Mouse (Mus musculus) heart, postnatal 10 days (tissue): ENCODE results near the gene Macrod2. TPM values are rescaled to one million over a fixed set of nuclear protein-coding genes. Genes with fewer than 3 reads are reported as not detected.

Experiments used
- DNase-seq, 2 experiments: peaks; one replicate each; pipeline ENCODE4 v3.0.0; 2021
- intact Hi-C: fragments of 180-260 bp; cut with DNase I; formaldehyde crosslinking; loops from one replicate; pipeline ENCODE4 v1.15.1; 2025
- total RNA-seq, 2 experiments: library from RNA; stranded (reverse); gene quantifications; 2 replicates each; pipeline ENCODE4 v1.2.3; 2021

Macrod2 gene
- total RNA-seq, 2 experiments from 2014 or later: 8.5 to 9.9 TPM

DNA sequence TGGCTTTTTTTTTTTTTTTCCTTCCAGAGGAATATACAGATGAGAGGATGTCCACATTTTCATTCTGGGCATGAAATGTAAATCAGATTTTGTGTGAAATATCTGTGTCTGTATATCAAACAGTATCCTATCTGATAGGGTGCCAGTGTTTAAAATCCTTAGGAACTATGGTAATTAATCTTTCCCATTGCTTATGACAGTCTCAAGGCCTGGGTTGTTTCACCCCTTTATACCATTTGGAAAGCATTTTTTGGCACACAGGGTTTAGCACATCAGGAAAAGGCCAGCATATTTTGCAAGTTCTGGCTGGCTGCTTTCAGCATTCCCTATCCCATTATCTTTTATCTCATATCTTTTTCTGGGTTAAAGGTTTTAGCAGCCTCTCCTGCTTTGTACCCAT, 1021.3 kb downstream of the Macrod2 start:
- DNase-seq: no peak
- intact Hi-C loops: no loop called here

DNA sequence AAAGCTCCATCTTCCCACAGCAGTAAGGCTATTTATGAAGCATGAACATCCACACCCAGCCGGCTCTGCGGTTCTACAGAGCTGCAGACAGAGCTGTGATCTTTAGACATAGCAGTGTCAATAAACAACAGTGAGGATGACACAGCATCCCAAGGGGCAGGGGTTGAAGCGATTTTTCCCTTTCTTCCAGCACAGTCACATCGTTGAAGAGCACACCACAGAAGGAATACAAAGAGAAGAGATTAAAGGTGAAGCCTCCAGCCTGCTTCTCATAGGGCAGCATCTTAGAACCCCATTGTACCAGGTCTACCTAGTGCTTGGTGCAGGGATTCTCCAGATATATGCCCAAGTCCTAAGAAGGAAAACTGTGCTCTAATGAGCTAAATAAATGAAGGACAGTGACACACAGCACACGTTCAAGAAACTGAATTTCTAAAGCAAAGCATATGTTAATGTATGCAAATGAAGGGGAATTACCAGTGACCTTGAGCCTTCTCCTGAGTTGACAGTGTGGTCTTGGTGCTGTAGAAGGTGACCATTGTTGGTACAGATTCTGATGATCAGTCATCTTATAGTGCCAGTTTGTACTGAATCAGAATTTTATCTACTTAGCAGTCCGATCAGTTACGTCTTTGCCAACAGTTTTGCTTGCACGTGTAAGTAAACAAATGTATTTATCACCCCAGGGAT, 1021.9 kb downstream of the Macrod2 start:
- no peak for DNase-seq
- intact Hi-C loops: no loop called here

DNA sequence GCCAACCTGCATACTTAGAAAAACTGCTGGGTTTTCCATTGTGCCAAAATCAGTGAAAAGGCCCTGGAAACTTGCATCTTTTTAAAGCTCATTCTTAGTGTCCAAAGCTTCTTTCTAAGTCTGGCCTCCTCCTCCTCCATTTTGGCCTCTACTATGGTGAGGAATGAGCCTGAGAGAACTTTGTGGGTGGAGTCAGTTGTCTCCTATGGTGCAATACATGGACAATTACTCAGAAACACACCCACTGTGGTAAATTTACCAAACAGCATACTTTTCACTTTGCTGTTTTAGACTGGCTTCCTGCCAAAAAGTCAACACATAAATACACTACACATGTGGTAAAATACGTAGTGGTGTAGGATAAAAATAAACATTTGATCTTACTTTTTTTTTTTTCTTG, 1024.7 kb downstream of the Macrod2 start:
- DNase-seq: no peak
- intact Hi-C loops: no loop called here

DNA sequence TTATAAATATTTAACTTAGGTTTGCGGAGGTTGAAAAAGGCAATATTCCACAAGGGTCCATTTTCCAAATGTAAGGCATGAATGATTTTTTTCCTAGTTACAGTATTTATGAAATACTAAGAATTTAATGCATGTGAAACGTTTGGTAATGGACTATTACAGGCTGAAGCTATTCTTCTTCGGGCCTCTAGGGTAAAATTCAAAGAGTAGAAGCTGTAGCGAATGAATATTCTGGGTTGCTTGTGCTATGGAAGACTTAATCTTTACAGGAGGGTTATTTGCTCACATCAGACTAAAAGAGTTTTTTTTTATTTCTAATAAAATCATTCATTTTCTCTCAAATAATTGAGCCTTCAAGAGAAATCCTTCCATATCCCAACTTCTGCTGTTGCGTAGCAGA, 1039.0 kb downstream of the Macrod2 start:
- no peak for DNase-seq
- intact Hi-C loops: no loop called here

DNA sequence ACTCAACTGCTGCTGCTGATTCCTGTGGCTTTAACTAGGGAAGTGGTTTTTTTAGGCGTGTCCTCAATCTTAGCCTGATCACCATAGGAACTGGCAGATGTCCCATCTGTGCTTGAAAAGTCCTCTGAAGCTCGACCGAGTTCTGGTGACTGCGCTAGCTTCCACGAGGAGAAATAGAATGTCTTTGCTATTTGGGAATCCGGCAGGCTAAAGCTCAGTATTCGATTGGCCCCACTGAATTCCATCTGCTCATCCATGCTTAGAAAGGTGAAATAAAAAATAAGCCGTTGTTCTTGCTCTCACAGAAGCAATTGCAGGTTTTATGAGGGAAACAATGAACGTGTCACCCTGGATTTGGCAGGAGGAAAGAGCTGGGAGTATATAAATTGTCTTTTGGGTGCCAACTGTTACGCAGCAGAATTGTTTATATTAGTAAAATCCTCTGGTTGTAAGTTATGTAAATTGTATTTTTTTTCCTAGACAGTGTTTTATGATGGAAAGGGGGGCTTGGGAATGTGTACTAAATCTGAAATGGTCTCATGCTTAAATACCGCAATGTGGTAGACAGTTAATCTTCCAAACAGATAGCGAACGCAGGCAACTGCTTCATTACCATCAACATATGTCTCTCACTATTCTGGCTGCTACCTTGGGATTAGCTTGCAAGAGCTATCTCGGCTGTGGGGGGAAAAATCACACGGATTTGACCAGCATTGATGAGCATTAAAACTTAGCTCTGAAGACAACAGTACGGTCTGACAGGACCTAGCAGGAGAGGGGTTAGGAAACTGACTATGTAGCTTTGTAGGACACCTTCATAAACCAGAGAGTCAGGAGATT, 1039.8 kb downstream of the Macrod2 start:
- DNase-seq: peak in 1 of 2 experiments; percentile 1
- intact Hi-C loops: no loop called here

DNA sequence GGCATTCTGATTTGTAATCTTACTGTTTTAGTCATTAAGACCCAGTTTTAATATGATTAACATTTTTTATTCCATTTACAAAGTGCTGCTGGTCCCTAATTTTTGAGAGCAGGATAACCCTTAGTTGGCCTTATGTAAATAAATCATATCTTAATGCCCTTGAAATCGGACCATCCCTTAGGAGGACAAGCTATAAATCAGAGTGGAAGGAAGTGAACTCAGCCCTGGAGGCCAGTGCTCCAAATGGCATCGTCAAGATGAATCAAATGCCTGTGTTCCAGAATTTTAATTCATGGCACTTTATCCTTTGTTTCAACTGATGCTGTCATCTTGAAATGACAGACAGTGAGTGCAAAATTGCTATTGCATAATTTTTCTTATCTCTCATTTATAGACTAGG, 1046.8 kb downstream of the Macrod2 start:
- intact Hi-C loops: no loop called here
- no peak for DNase-seq

DNA sequence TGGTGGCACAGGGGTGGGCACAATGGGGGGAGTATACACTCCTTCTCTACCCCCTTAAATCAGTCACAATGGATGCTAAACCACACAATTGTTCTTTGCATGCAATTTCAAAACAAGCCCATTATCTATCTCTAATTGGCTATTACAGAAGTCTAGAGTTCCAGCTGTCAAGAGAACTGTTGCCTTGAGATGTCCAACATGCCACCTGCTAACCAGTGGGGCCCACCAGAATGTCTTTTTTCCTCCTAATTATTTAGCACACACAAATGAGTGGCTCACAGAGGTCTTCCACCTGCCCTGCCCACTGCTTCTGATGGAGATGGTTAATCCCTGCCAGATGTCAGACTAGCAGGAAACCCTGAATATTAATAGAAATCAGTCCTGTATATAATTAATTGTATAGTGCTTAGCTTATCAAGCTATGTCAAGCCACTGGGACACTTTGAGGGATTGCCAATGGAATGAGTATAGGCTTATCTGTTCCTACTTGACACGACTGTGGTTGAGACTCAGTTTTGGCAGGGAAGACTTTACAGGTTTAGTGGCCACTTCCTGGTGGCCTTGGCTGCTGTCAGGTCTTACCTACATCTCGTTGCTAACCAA, 1054.1 kb downstream of the Macrod2 start:
- intact Hi-C loops: no loop called here
- no peak for DNase-seq

DNA sequence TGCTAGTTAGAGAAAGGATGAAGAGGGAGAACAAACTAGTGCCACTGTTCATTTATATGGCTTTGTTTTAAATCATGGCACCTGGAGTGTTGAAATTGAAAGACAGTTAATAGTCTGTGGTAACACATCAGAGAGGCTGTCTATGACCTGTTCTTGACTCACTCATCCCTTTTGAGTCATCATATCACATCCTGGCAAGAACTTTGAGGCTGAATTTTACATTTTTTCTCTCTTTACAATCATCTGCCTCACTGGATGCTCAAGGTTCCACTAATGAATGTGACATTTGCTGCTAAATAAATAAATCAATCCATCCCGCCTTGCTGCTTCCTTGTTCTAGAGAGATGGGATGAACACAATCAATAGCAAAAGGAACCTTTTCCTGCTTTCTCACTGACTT, 1068.8 kb downstream of the Macrod2 start:
- no peak for DNase-seq
- intact Hi-C loops: no loop called here

DNA sequence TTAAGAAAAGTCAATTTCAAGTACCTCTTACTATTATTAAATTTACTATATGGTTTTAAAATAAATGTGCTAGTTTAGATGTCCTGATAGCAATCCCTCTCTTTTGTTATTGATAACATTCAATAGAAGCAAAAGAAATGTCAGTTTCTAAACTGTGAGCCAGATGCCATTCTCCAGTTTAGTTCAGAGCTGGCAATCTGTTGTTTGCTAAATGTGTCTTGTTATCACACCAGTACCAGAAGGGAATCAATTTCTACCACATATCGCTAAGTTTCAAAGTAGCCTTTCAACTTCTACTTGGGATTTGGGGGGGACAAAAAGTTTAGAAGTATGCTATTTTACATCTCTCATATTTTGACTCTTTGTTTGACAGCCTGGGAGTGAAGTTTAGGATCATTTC, 1077.7 kb downstream of the Macrod2 start:
- intact Hi-C loops: no loop called here
- no peak for DNase-seq

DNA sequence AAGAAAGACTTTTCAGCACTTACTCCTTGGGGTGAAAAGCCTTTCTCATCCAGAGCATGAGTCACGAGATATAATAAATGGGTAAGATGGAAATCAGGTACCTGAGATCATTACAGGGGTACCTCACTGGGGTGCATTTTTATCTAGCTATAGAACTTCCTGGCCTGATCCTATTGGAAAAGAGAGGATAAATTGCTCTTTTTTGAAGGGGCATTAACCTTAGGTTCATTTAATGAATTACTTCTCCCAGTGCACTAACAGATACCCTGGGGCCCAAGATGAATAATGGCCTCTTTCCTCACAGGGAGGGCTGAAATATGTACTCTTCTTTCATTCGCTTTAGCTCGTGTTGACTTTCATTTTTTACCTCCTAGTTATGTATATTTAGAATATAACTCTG, 1082.5 kb downstream of the Macrod2 start:
- DNase-seq: no peak
- intact Hi-C loops: no loop called here

DNA sequence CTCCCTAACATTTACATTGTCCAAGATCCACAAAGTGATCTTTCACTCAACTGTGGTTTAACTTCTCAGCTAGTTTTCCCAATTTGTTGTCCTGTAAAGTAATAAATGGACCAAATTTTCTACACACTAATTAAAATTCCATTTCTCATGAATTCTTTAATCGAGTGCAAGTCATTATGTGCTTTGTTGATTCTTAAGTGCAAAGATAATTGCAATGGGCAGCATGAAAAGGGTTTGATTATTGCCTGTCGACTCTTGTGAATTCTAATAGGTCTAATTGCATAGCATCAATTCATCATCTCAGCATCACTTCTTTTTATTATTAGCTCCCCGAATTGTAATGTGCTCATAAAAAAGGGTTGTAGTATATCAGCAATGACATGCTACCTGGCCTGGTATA, 1095.4 kb downstream of the Macrod2 start:
- no peak for DNase-seq
- intact Hi-C loops: no loop called here

DNA sequence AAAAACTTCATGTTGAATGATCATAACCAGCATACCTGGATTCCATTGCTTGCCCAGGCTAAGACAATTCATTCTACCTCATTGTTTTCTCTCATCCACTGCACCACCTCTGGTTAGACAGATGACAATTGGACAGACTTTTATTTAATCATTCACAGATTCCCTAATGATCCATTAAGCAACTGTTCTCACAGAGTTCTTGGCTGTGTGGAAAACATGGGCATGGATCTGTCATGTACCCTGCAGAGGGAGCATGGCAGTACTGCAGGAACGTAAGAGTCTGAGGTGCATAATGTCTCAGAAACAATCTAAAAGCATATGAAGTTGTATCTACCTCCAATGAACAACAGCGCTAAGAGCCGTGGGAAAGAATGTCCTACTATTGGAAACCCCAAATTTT, 1110.3 kb downstream of the Macrod2 start:
- DNase-seq: no peak
- intact Hi-C loops: no loop called here

DNA sequence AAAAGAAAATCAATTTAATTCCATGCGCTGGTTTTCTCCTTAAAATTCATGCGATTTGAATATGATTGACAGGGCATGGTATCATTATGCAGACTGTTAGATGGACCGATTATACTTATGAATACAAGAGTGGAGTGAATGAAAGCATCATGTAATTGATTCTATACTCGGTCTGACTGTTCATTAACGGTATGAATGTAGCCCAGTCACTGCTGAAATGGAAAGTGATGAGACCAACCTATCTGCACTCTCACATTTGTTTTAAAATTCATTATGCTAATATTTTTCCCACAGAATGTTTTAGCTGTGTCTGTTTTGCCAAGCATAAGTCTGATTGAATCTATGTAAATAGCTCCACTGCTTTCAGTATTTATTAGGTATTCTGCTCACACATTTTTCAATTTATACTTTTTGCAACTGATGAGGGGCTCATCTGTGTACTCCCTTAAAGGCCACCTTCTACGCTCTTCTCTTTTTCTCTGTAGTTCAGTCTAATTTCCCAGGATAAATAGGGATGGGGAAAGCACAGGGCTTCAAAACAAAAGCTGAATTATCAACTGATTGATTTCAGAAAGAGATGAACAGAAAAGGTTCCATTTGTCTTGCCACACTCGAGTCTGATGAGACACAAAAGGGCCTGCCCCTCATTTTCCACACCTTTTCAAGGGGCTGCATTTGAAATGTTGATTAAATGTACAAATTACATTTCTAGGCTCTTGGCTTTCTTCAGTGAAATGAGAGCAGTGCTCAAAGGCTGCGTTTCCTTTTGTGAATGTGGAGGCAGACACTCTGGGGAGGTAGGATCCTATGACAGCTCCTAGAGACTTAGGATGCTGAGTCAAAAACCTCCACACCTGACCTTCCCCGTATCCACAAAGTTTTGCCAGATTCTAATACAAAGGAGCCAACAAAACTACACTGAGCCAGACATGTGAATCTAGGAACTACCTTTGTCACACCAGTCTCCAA, 1113.1 kb downstream of the Macrod2 start:
- no peak for DNase-seq
- intact Hi-C loops: no loop called here

DNA sequence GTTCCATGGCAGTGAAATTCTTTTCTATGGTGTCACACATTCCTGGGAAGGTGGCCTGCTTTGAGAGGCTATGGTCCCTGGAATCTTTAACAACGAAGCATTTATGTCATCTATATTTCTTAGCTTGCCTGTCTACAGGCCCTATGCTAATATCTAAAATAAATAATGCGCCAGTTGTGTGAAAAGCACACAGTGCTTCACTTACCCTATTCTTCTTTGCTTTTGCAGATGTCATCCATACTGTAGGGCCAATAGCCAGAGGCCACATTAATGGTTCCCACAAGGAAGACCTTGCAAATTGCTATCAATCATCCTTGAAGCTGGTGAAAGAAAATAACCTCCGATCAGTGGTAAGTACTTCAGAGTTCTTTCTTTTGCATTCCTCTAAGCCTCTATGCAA, 1119.9 kb downstream of the Macrod2 start:
- intact Hi-C loops: no loop called here
- no peak for DNase-seq

DNA sequence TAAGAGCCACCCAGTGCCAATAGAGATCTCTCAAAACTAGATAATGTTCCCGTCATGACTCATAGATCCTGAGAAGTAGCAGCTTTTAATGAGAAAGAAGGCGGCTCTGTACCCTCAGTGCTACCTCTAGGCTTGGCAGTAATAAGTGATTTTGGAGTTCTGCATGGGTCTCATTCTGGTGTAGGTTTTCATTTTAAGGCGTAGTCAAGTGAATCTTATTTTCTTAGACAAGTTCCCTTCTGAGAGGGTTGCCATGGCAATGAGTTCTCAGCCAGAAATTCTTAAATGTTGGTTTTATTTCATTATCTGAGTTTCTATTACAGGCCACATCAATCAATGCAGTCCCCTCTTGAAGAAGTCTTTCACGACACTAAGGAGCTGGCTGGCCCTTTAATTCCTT, 1127.0 kb downstream of the Macrod2 start:
- no peak for DNase-seq
- intact Hi-C loops: no loop called here

DNA sequence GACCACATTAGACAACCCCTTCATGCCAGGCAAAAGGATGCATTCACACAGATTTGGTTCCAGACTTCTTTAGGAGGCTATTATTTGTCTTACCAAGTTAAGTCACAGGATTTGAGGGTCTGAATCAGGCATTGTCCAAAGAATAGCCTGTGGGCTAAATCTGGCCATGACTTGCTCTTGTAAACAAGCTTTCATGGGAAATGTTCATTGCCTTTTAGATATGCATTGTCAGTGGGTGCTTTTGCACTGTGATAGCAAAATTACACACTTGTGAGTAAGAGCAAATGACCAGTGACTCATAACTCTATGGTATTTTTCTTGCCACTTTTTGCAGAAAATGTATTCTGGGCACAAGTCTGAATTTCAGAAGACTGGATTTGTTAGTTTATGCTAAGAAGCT, 1150.8 kb downstream of the Macrod2 start:
- no peak for DNase-seq
- intact Hi-C loops: no loop called here

DNA sequence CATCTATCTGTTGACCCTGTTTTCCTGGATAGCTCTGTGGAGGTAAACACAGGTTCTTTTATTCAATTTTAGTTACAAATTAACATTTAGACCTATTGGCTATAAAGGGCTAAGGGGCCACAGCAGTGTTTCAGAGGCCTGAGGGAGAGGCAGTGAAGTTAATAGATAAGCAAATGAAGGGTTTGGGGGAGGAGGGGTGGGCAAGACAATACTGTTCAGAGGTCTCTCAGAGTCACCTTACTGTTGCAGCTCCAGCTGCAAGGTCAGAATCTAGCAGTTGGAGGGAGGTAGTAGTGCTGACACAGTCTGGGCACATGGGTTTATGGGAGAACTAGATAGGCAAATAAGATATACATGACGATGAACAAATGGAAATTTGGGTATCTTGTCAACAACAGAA, 1156.6 kb downstream of the Macrod2 start:
- no peak for DNase-seq
- intact Hi-C loops: no loop called here

DNA sequence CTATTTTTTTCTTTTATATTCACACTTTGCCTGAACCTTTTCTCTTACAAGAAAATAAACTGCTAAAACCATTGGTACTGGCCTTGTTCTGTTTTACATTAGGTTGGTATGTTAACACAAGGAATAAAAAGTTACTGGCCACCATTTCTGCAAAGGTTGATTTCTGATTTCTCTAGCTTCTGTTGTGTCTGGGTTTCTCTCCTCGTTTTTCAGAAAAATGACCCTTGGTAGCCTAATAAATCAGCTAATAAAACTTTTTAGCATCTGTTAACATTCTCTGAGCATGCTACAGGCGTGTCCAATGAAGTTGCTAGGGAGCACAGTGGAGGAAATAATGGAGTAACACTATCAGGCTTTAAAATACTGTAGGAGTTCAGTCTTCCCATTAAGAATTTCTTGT, 1161.6 kb downstream of the Macrod2 start:
- intact Hi-C loops: no loop called here
- no peak for DNase-seq

DNA sequence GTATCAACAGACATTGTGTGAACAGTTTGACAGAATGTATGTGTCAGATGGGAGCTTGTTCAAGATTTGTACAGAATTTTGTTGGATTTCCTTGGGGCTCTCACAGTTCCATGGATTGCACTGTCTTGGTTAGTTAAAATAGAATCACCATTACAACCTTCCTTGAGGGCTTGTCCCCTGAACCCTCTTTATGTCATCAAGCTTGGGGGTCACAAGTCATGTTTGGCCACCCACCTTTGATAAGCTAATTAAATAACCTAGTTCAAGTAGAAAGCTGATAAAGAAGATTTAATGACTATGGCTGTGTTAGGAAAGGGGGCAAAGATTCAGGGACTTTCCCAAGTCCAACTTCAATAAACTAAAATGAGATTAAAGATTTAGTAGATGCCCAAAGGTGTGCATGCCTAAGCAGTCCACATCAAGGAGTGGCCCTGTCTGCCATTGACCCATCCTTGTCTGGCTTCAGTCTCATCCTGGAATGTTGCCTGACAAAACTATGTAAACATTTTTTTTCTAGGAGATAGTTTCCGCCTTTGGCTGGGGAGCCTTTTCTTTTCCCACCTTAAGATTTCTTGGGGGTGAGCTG, 1163.2 kb downstream of the Macrod2 start:
- DNase-seq: no peak
- intact Hi-C loops: no loop called here

DNA sequence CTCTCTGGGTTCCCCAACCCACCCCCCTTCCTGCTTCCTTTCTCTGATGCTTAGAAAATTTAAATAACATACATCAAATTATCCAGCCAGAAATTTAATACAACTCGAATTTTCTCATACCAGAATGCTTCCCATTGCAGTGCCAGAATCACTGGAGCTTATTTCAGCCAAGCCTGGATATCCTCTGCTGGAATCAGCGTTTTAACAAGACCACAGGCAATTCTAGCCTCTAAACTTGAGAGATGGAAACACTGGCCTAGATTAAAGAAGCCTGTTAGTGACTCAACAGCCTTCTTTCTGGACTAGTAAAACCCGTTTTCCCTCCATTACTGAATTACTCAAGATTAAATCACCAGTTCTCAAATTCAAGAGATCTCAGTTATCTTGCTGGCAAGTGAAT, 1170.9 kb downstream of the Macrod2 start:
- intact Hi-C loops: no loop called here
- DNase-seq: no peak

DNA sequence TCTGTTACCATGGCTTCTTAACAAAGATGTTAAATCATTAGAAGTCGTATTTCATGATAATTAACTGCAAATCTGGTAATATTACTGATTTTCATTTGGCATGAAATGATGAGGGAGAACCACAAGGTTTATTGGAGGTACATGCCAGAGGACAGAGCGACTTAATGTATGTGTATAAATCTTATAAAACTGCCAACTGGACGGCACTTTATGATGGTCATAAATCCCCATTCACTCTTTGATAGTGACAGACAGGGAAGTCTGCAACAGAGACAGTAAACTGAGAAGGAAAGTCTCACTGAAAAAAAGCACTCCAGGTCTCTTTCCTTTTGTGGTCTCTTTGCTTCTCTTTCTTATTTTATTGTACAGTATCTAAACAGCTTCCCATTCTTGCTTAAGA, 1176.3 kb downstream of the Macrod2 start:
- intact Hi-C loops: no loop called here
- DNase-seq: no peak
